Comparison of ENCODE assay signal across 14 mouse cellular contexts in genomic region chr12:79808426-79809398, GRCm38 (mm10).
A peak's percentile ranks its signal among the peaks of the same experiment; 100 is the strongest.
DNase-seq lines count a peak whose midpoint lies in the region; ATAC-seq and TF ChIP-seq lines count a peak whose summit lies in the region.
"Had no signal": no experiment of that assay in that cellular context is flagged by ENCODE, and none has a peak within 500 bp of the region (broad histone marks: within the 10 kb centered on the region; RNA-seq: fewer than 3 reads in every experiment).

No protein-coding gene starts in this region.

- no peaks in the 10 kb centered on the region for H3K36me3 ChIP-seq in forebrain, embryonic 10.5 days (replicated peaks)
- no peaks in the 10 kb centered on the region for H3K36me3 ChIP-seq in forebrain, embryonic 15.5 days
- H3K36me3 ChIP-seq in kidney, embryonic 16.5 days (ENCODE audit: insufficient read depth, low read length): no peaks in the 10 kb centered on the region
- no peaks in the 10 kb centered on the region for H3K36me3 ChIP-seq in ES-E14 (ENCODE audit: control insufficient read depth, insufficient read depth, low read length, poor library complexity, severe bottlenecking)
- no peaks in the 10 kb centered on the region for H3K36me3 ChIP-seq in limb, embryonic 15.5 days

- 62% methylated on average over 18 of the region's 18 CpGs for WGBS in forebrain, embryonic 10.5 days
- WGBS in forebrain, embryonic 15.5 days: 64% methylated on average over 18 of the region's 18 CpGs
- WGBS in kidney, embryonic 16.5 days: 73% methylated on average over 18 of the region's 18 CpGs
- 83% methylated on average over 18 of the region's 18 CpGs for WGBS in limb, embryonic 15.5 days

- H3K4me2 ChIP-seq in forebrain, embryonic 15.5 days (replicated peaks): no peak overlapping the region
- no peak overlapping the region for H3K4me2 ChIP-seq in kidney, embryonic 16.5 days (replicated peaks; ENCODE audit: low read depth, low read length)
- H3K4me2 ChIP-seq in limb, embryonic 15.5 days: no peak overlapping the region

- peaks cover 33% of the 10 kb centered on the region for H3K27me3 ChIP-seq in forebrain, embryonic 10.5 days (ENCODE audit: poor library complexity, severe bottlenecking)
- no peaks in the 10 kb centered on the region for H3K27me3 ChIP-seq in forebrain, embryonic 15.5 days
- no peaks in the 10 kb centered on the region for H3K27me3 ChIP-seq in kidney, embryonic 16.5 days (ENCODE audit: insufficient read depth, low read length)
- no peaks in the 10 kb centered on the region for H3K27me3 ChIP-seq in limb, embryonic 15.5 days

- ATAC-seq in forebrain, embryonic 15.5 days (replicated peaks): no peak
- ATAC-seq in kidney, embryonic 16.5 days (ENCODE audit: low FRiP score, low TSS enrichment): no peak
- ATAC-seq in limb, embryonic 15.5 days (ENCODE audit: insufficient number of reproducible peaks, low FRiP score, low TSS enrichment, low read depth): no peak

- no peak overlapping the region for H3K9ac ChIP-seq in forebrain, embryonic 15.5 days (replicated peaks)
- no peak overlapping the region for H3K9ac ChIP-seq in kidney, embryonic 16.5 days (replicated peaks; ENCODE audit: low read length)
- 0 out of 2 replicates have a peak overlapping the region, but pooled peaks have one; percentile 31 for H3K9ac ChIP-seq in ES-E14 (ENCODE audit: insufficient read depth, low read depth, low read length, poor library complexity, severe bottlenecking)
- H3K9ac ChIP-seq in limb, embryonic 15.5 days: no peak overlapping the region

- H3K4me1 ChIP-seq in forebrain, embryonic 10.5 days: peaks cover 99% of the 10 kb centered on the region
- peaks cover 17% of the 10 kb centered on the region for H3K4me1 ChIP-seq in forebrain, embryonic 15.5 days
- peaks cover 55% of the 10 kb centered on the region for H3K4me1 ChIP-seq in kidney, embryonic 16.5 days (ENCODE audit: insufficient read depth, low read length)
- peaks cover 3 to 16% of the 10 kb centered on the region in 2 experiments; a peak in 3 of 4 replicates for H3K4me1 ChIP-seq in ES-E14 (ENCODE audit: control insufficient read depth in 2 of 2, insufficient read depth in 2 of 2, low read length in 2 of 2, poor library complexity in 1 of 2)
- peaks cover 37% of the 10 kb centered on the region for H3K4me1 ChIP-seq in limb, embryonic 15.5 days

- no peaks in the 10 kb centered on the region for H3K9me3 ChIP-seq in forebrain, embryonic 10.5 days
- H3K9me3 ChIP-seq in forebrain, embryonic 15.5 days: no peaks in the 10 kb centered on the region
- H3K9me3 ChIP-seq in kidney, embryonic 16.5 days (ENCODE audit: low read length): no peaks in the 10 kb centered on the region
- H3K9me3 ChIP-seq in ES-E14 (ENCODE audit: control insufficient read depth, insufficient read depth, low read depth, low read length): no peaks in the 10 kb centered on the region
- H3K9me3 ChIP-seq in limb, embryonic 15.5 days: no peaks in the 10 kb centered on the region

- H3K4me3 ChIP-seq in forebrain, embryonic 10.5 days: 0 out of 2 replicates have a peak overlapping the region, but pooled peaks have one; percentile 11
- no peak overlapping the region for H3K4me3 ChIP-seq in forebrain, embryonic 15.5 days
- no peak overlapping the region for H3K4me3 ChIP-seq in kidney, embryonic 16.5 days (ENCODE audit: low read length)
- H3K4me3 ChIP-seq in ES-E14 (ENCODE audit: insufficient read depth in 1 of 2, low read depth in 1 of 2, low read length in 2 of 2, poor library complexity in 1 of 2, severe bottlenecking in 1 of 2): peak overlapping the region in 1 of 2 experiments; percentile 8; a peak in 1 of 4 replicates
- no peak overlapping the region for H3K4me3 ChIP-seq in limb, embryonic 15.5 days

- no peak for DNase-seq in forebrain, embryonic 10.5 days (ENCODE audit: extremely low spot score, low spot score)
- DNase-seq in kidney, adult 11 months: no peak
- peak; percentile 17 for DNase-seq in ES-E14 (ENCODE audit: low read depth, low spot score)
- no peak for DNase-seq in adrenal gland, postnatal 36 days
- DNase-seq in thymus, postnatal 0 days (ENCODE audit: low spot score): no peak
- DNase-seq: adrenal gland, postnatal 14 days; cerebellum, adult 18-20 months; gastrocnemius, postnatal 10 days; heart, postnatal 14 days; thymus, postnatal 36 days had no signal

- in situ Hi-C loops in ES-E14 (cut with MboI; ENCODE audit: low sequenced_read_pairs in 2 of 2, unreplicated experiment in 2 of 2): no loop called here

- peak overlapping the region; percentile 88 for H3K27ac ChIP-seq in forebrain, embryonic 10.5 days
- no peak overlapping the region for H3K27ac ChIP-seq in forebrain, embryonic 15.5 days (replicated peaks)
- H3K27ac ChIP-seq in kidney, embryonic 16.5 days (ENCODE audit: low read length): peak overlapping the region; percentile 23
- H3K27ac ChIP-seq in ES-E14 (ENCODE audit: insufficient read depth, low read depth, low read length, poor library complexity, severe bottlenecking): peak overlapping the region; percentile 79
- H3K27ac ChIP-seq in limb, embryonic 15.5 days: peak overlapping the region; percentile 50; the same call in 1 of the 2 replicates
- H3K27ac ChIP-seq: macrophage had no signal

TF ChIP-seq in ES-E14, 5 proteins besides CTCF, POLR2A, EP300 and RAD21:
- peak; percentile 30; the same call in 1 of the 2 replicates for TF ChIP-seq ZNF384 (IDR thresholded peaks at IDR 0.05; ENCODE audit: low read depth, low read length)
- TF ChIP-seq HCFC1 (IDR thresholded peaks at IDR 0.05; ENCODE audit: borderline replicate concordance, insufficient read depth, low read length): no peak
- no peak for TF ChIP-seq ZC3H11A (IDR thresholded peaks at IDR 0.05; ENCODE audit: borderline replicate concordance, low read depth, low read length)
- no peak for TF ChIP-seq MAFK (IDR thresholded peaks at IDR 0.05; ENCODE audit: insufficient read depth, low read depth, low read length)
- no peak for TF ChIP-seq CHD2 (IDR thresholded peaks at IDR 0.05; ENCODE audit: low read depth, low read length)
TF ChIP-seq in ES-E14: peak in this region for 1.
